Mouse (Mus musculus) C2C12 (cell line): ENCODE measurements at regions not wholly inside any gene's neighbourhood (a gene's known extent, or its start where the extent isn't known, plus 50 kb on each side); places are given as distances from the start of the nearest gene placed in this dataset.

Experiments
- H3K27me3 ChIP-seq: one replicate; pipeline ENCODE4 v1.6.1; 2011; ENCODE audit not compliant: control insufficient read depth, insufficient read depth, insufficient read length
- H3K36me3 ChIP-seq: one replicate; pipeline ENCODE4 v1.6.1; 2011; ENCODE audit not compliant: control insufficient read depth, insufficient read depth
- H3K4me3 ChIP-seq: one replicate; pipeline ENCODE4 v1.5.1; 2011; ENCODE audit warnings: mild to moderate bottlenecking, control low read depth; ENCODE audit not compliant: poor library complexity, insufficient read depth, severe bottlenecking
- H3K79me2 ChIP-seq: one replicate; pipeline ENCODE4 v1.6.1; 2011; ENCODE audit not compliant: control insufficient read depth, insufficient read depth
- H3K79me3 ChIP-seq: one replicate; pipeline ENCODE4 v1.6.1; 2011; ENCODE audit warnings: low read depth, control low read depth
- H3ac ChIP-seq: one replicate; pipeline ENCODE3; 2011; ENCODE audit warnings: low read depth; ENCODE audit not compliant: control insufficient read depth, insufficient read length
- CEBPB ChIP-seq: IDR thresholded peaks from one replicate; pipeline ENCODE4 v1.6.1; 2011; ENCODE audit warnings: low read depth, mild to moderate bottlenecking, control low read depth, moderate library complexity
- CTCF ChIP-seq: IDR thresholded peaks from one replicate; pipeline ENCODE4 v1.5.1; 2011; ENCODE audit not compliant: control insufficient read depth, insufficient read depth, insufficient read length
- FOSL1 ChIP-seq: IDR thresholded peaks from one replicate; pipeline ENCODE4 v1.8.0; 2011; ENCODE audit warnings: mild to moderate bottlenecking, low read length; ENCODE audit not compliant: poor library complexity, insufficient read depth, severe bottlenecking
- MAX ChIP-seq: IDR thresholded peaks from one replicate; pipeline ENCODE4 v1.6.1; 2011; ENCODE audit warnings: mild to moderate bottlenecking, control low read depth
- MYOD1 ChIP-seq: IDR thresholded peaks from one replicate; pipeline ENCODE4 v1.6.1; 2011; ENCODE audit warnings: low read depth; ENCODE audit not compliant: control insufficient read depth, insufficient read length
- MYOG ChIP-seq: IDR thresholded peaks from one replicate; pipeline ENCODE4 v1.6.1; 2011; ENCODE audit not compliant: control insufficient read depth, insufficient read length; ENCODE audit errors: extremely low read depth
- USF1 ChIP-seq: IDR thresholded peaks from one replicate; pipeline ENCODE4 v1.6.1; 2011; ENCODE audit warnings: low read depth, mild to moderate bottlenecking, control low read depth, moderate library complexity

GRCm38 (mm10) chr8:78024964-78025363 is 188.1 kb upstream of the Ttc29 start:
- Histone ChIP-seq H3K79me3 (no peaks in the 10 kb centered on the region), H3ac (no peak overlapping the region), H3K36me3 (no peaks in the 10 kb centered on the region), H3K27me3 (no peaks in the 10 kb centered on the region), H3K4me3 (no peak overlapping the region), H3K79me2 (no peaks in the 10 kb centered on the region)
- TF ChIP-seq CTCF (no peak), MYOG (no peak), CEBPB (no peak), MAX (no peak), FOSL1 (no peak), MYOD1 (no peak), USF1 (no peak)

GRCm38 (mm10) chr8:78027371-78027770 is 185.7 kb upstream of the Ttc29 start:
- Histone ChIP-seq H3K27me3 (no peaks in the 10 kb centered on the region), H3ac (no peak overlapping the region), H3K79me3 (no peaks in the 10 kb centered on the region), H3K36me3 (no peaks in the 10 kb centered on the region), H3K4me3 (no peak overlapping the region), H3K79me2 (no peaks in the 10 kb centered on the region)
- TF ChIP-seq MYOD1, result no peak
- no peak for TF ChIP-seq MYOG
- no peak for TF ChIP-seq MAX
- TF ChIP-seq USF1, result no peak
- no peak for TF ChIP-seq CTCF
- no peak for TF ChIP-seq FOSL1
- no peak for TF ChIP-seq CEBPB

DNA sequence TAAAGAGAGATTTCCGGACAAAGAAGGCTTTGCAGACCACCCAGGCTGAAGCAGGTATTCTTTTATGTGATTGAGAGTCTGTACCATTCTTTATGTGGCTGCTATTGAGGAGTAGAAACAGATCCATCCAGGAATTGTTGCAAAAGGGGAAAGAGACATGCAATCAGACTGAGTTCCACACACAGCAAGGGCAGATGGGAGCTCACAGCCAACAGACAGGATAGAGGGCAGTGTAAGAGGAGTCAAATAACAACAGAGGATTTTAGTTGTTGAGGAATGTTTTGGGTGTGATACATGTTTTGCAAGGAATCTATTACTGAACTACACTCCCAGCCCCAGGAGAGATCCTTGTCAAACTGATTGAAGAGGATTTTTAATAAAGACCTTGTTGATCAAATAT is 184.2 kb upstream of the Ttc29 start:
- no peak for TF ChIP-seq CEBPB
- TF ChIP-seq FOSL1, result no peak
- no peak for TF ChIP-seq MYOG
- TF ChIP-seq MYOD1, result no peak
- TF ChIP-seq MAX, result no peak
- TF ChIP-seq CTCF, result no peak
- no peak for TF ChIP-seq USF1
- H3K79me2 ChIP-seq, result no peaks in the 10 kb centered on the region
- H3ac ChIP-seq, result no peak overlapping the region
- no peaks in the 10 kb centered on the region for H3K27me3 ChIP-seq
- no peaks in the 10 kb centered on the region for H3K79me3 ChIP-seq
- no peak overlapping the region for H3K4me3 ChIP-seq
- no peaks in the 10 kb centered on the region for H3K36me3 ChIP-seq

- TF ChIP-seq MAX (no peak), CEBPB (no peak), MYOG (no peak), USF1 (no peak)
- H3K36me3 ChIP-seq, result no peaks in the 10 kb centered on the region
These were observed 181.3 kb upstream of the Ttc29 start for GRCm38 (mm10) chr8:78031811-78032210.

GRCm38 (mm10) chr8:78034687-78035086 is 178.4 kb upstream of the Ttc29 start:
- Histone ChIP-seq H3ac (no peak overlapping the region), H3K79me3 (no peaks in the 10 kb centered on the region), H3K27me3 (no peaks in the 10 kb centered on the region), H3K79me2 (no peaks in the 10 kb centered on the region), H3K36me3 (no peaks in the 10 kb centered on the region), H3K4me3 (no peak overlapping the region)
- TF ChIP-seq USF1 (no peak), MAX (no peak), MYOD1 (no peak), CEBPB (no peak), FOSL1 (no peak), CTCF (no peak), MYOG (no peak)

More at GRCm38 (mm10) chr8:78031811-78032210, 181.3 kb upstream of the Ttc29 start:
- Histone ChIP-seq H3K79me3 (no peaks in the 10 kb centered on the region), H3K79me2 (no peaks in the 10 kb centered on the region), H3K27me3 (no peaks in the 10 kb centered on the region), H3K4me3 (no peak overlapping the region), H3ac (no peak overlapping the region)

DNA sequence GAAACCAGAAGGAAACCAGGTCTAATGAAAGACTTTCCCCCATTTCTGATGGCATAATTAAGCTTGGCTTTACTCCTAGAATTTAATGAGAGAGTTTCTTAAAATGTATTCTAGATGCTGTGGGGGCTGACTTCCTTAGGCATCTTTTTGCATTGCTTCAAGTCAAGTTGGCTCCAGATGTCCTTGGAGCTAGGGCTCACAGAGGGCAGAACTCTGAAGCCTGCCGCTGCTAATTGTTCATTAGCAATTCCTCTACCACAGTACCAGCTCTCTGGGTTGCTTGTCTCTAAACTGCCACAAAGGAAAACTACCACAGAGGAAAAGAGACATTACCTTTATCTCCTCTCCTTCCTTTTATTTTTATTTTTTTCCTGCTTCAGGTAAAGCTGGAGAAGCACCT is 175.9 kb upstream of the Ttc29 start:
- Histone ChIP-seq H3K27me3 (no peaks in the 10 kb centered on the region), H3K4me3 (no peak overlapping the region)
- TF ChIP-seq CTCF (no peak), MAX (no peak)

More for the DNA sequence above, 175.9 kb upstream of the Ttc29 start:
- Histone ChIP-seq H3ac (no peak overlapping the region), H3K79me3 (no peaks in the 10 kb centered on the region), H3K79me2 (no peaks in the 10 kb centered on the region), H3K36me3 (no peaks in the 10 kb centered on the region)
